ENCODE assay signal across 16 mouse cellular contexts in the genomic region with DNA sequence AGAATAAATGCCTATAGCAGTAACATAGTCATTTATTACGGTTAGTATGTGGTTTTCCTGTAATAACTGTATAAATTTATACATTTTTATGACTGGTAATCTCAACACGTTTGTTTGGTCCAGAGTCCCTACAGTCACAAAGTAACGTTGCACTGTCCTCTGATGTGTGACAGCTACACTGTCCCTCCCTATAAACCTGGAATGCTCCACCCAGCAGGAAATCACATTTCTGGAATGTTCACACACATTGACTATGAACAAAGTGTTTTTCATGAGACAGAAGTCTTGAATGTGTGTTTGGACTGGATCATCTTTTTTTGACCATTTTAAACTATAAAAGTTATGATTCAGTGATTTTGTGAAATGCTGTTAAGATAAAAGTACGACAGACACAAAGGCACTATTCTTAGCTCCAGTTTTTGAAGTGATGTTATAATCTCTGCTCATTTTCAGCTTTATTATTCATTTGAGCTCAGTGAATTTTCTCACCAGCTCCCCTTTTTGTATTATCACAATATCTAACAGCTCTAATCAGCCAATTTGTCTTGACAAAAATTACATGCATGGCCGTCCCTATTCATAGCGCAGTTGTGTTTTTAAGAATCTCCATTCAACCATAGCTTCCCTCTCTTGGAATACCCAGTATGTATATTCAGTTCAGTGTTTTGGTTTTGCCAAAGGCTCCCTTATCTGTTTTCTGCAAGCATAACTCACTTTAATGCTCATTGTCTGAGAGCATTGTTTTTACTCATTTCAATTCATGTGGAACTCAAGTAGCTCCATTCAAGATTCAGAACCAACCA.
DNase-seq lines count a peak whose midpoint lies in the region; ATAC-seq and TF ChIP-seq lines count a peak whose summit lies in the region.
"Had no signal": no experiment of that assay in that cellular context is flagged by ENCODE, and none has a peak within 500 bp of the region (broad histone marks: within the 10 kb centered on the region; RNA-seq: fewer than 3 reads in every experiment).

No protein-coding gene starts in this region.

- WGBS in kidney, postnatal 0 days = 45% methylated on average over 6 of the region's 6 CpGs
- WGBS in hindbrain, postnatal 0 days = 29% methylated on average over 6 of the region's 6 CpGs

- no peaks in the 10 kb centered on the region for H3K4me1 ChIP-seq in kidney, postnatal 0 days (replicated peaks; ENCODE audit: insufficient read depth, low read length)
- H3K4me1 ChIP-seq in hindbrain, postnatal 0 days (ENCODE audit: insufficient read depth, low read length) = no peaks in the 10 kb centered on the region
- H3K4me1 ChIP-seq: heart, embryonic 15.5 days; hindbrain, embryonic 15.5 days; limb, embryonic 15.5 days had no signal

- no peak overlapping the region for H3K4me2 ChIP-seq in kidney, postnatal 0 days (ENCODE audit: low read length)
- H3K4me2 ChIP-seq in hindbrain, postnatal 0 days (ENCODE audit: low read depth, low read length) = no peak overlapping the region
- H3K4me2 ChIP-seq: heart, embryonic 15.5 days; hindbrain, embryonic 15.5 days; limb, embryonic 15.5 days; neural tube, embryonic 13.5 days had no signal

- no peak overlapping the region for H3K27ac ChIP-seq in kidney, postnatal 0 days
- no peak overlapping the region for H3K27ac ChIP-seq in hindbrain, postnatal 0 days
- H3K27ac ChIP-seq: heart, embryonic 15.5 days; hindbrain, embryonic 15.5 days; limb, embryonic 15.5 days; neural tube, embryonic 13.5 days had no signal

- no peak for ATAC-seq in kidney, postnatal 0 days (replicated peaks; ENCODE audit: low FRiP score, low read depth)
- ATAC-seq in Patski = peak; percentile 40
- no peak for ATAC-seq in hindbrain, postnatal 0 days
- ATAC-seq: CD4-positive, CD25-positive, alpha-beta regulatory T cell, adult 4 months had no signal

- no peaks in the 10 kb centered on the region for H3K36me3 ChIP-seq in kidney, postnatal 0 days (ENCODE audit: insufficient read depth, low read length)
- no peaks in the 10 kb centered on the region for H3K36me3 ChIP-seq in hindbrain, postnatal 0 days (ENCODE audit: insufficient read depth, low read length)
- H3K36me3 ChIP-seq: heart, embryonic 15.5 days; hindbrain, embryonic 15.5 days; limb, embryonic 15.5 days; neural tube, embryonic 13.5 days had no signal

- TF ChIP-seq CTCF in kidney, postnatal 0 days (IDR thresholded peaks at IDR 0.05; ENCODE audit: low read depth) = no peak
- no peak for TF ChIP-seq CTCF in Patski (IDR thresholded peaks at IDR 0.05)
- no peak for TF ChIP-seq CTCF in hindbrain, postnatal 0 days (IDR thresholded peaks at IDR 0.05; ENCODE audit: low read depth)

- H3K27me3 ChIP-seq in kidney, postnatal 0 days (ENCODE audit: insufficient read depth, low read length) = no peaks in the 10 kb centered on the region
- no peaks in the 10 kb centered on the region for H3K27me3 ChIP-seq in Patski
- H3K27me3 ChIP-seq in hindbrain, postnatal 0 days (ENCODE audit: insufficient read depth, low read length) = no peaks in the 10 kb centered on the region
- H3K27me3 ChIP-seq: heart, embryonic 15.5 days; hindbrain, embryonic 15.5 days; limb, embryonic 15.5 days; neural tube, embryonic 13.5 days had no signal

- no peak overlapping the region for H3K9ac ChIP-seq in kidney, postnatal 0 days (ENCODE audit: low read depth, low read length)
- no peak overlapping the region for H3K9ac ChIP-seq in hindbrain, postnatal 0 days (replicated peaks; ENCODE audit: low read length)
- H3K9ac ChIP-seq: heart, embryonic 15.5 days; hindbrain, embryonic 15.5 days; limb, embryonic 15.5 days; neural tube, embryonic 13.5 days had no signal

- in situ Hi-C loops in Patski (cut with MboI; ENCODE audit: low pct_unique_long_range_greater_than_20kb) = no loop called here

- H3K4me3 ChIP-seq in kidney, postnatal 0 days (replicated peaks; ENCODE audit: low read depth, low read length) = no peak overlapping the region
- no peak overlapping the region for H3K4me3 ChIP-seq in hindbrain, postnatal 0 days (ENCODE audit: low read length)
- H3K4me3 ChIP-seq: heart, embryonic 15.5 days; hindbrain, embryonic 15.5 days; limb, embryonic 15.5 days; neural tube, embryonic 13.5 days had no signal

- H3K9me3 ChIP-seq in kidney, postnatal 0 days (replicated peaks; ENCODE audit: low read length) = no peaks in the 10 kb centered on the region
- H3K9me3 ChIP-seq in hindbrain, postnatal 0 days (ENCODE audit: low read length) = no peaks in the 10 kb centered on the region
- H3K9me3 ChIP-seq: heart, embryonic 15.5 days; hindbrain, embryonic 15.5 days; limb, embryonic 15.5 days; neural tube, embryonic 13.5 days had no signal

- CTCF ChIA-PET in Patski (lab: Charles Lee) = interaction anchor here (1.0 to 1.6 kb wide), 3 partner anchors 11 to 18 kb away, joined by 3 to 4 read pairs (median 3); no protein-coding TSS in a partner anchor

- peak; percentile 18 for DNase-seq in kidney, postnatal 0 days (ENCODE audit: low spot score)
- DNase-seq in kidney, postnatal 10 days = no peak
- peak; percentile 98 for DNase-seq in Muller cell, postnatal 12 days (ENCODE audit: inconsistent ontology term)
- peak; percentile 28 for DNase-seq in Patski (ENCODE audit: low read depth, low spot score)
- DNase-seq in hindbrain, postnatal 0 days (ENCODE audit: low spot score) = peak; percentile 9
- no peak for DNase-seq in right cerebral cortex, postnatal 4 days
- DNase-seq in left cerebral cortex, adult 11 months (ENCODE audit: low spot score) = no peak
- DNase-seq: adrenal gland, postnatal 25 days; cerebellum, postnatal 14 days; kidney, adult 2 months; thymus, postnatal 25 days had no signal

- POLR2A ChIA-PET in Patski (lab: Charles Lee) = interaction anchor here (0.7 kb wide), 1 partner anchor 29 kb away, joined by 3 read pairs; no protein-coding TSS in a partner anchor

Comparison
In these comparisons a context has a peak if more than half of its experiments do, and no peak if none do; other contexts are left out.
1. DNase-seq: peak in kidney, postnatal 0 days (single experiment), Muller cell, postnatal 12 days (single experiment), Patski (single experiment) and hindbrain, postnatal 0 days (single experiment); none in kidney, postnatal 10 days (single experiment), right cerebral cortex, postnatal 4 days (single experiment) and left cerebral cortex, adult 11 months (single experiment).